Mouse (Mus musculus): ENCODE results near the gene Hspb1. TPM values are rescaled to one million over a fixed set of nuclear protein-coding genes. Genes with fewer than 3 reads are reported as not detected.

Hspb1 gene
- total RNA-seq, 2 experiments from 2014 or later: 19.2 to 19.3 TPM

- DNase-seq (ENCODE audit: extremely low spot score in 1 of 2, low spot score in 2 of 2): peak; percentile 52 to 67
- intact Hi-C loops (cut with DNase I): no loop called here
- no peak; the same call in 1 of the 2 replicates for TF ChIP-seq CTCF (IDR thresholded peaks at IDR 0.05)
- H3K4me3 ChIP-seq: peak overlapping the region; percentile 49
- peak overlapping the region; percentile 76 for H3K27ac ChIP-seq
Measured at GRCm38 (mm10) chr5:135867637-135868593, 19.8 kb upstream of the Hspb1 start.

- intact Hi-C loops (cut with DNase I): no loop called here
- no peak for TF ChIP-seq CTCF (IDR thresholded peaks at IDR 0.05)
- H3K27ac ChIP-seq: peak overlapping the region; percentile 76
Measured at GRCm38 (mm10) chr5:135868653-135869052, 19.1 kb upstream of the Hspb1 start.

GRCm38 (mm10) chr5:135869661-135870423, 17.9 kb upstream of the Hspb1 start:
- Histone ChIP-seq H3K27ac (no peak overlapping the region), H3K4me3 (no peak overlapping the region)
- intact Hi-C loops (cut with DNase I): no loop called here
- no peak for TF ChIP-seq CTCF (IDR thresholded peaks at IDR 0.05)
- DNase-seq (ENCODE audit: extremely low spot score in 1 of 2, low spot score in 2 of 2): no peak

More at GRCm38 (mm10) chr5:135868653-135869052, 19.1 kb upstream of the Hspb1 start:
- peak overlapping the region; percentile 49 for H3K4me3 ChIP-seq
- no peak for DNase-seq (ENCODE audit: extremely low spot score in 1 of 2, low spot score in 2 of 2)

GRCm38 (mm10) chr5:135870505-135870904, 17.2 kb upstream of the Hspb1 start:
- no peak overlapping the region for H3K4me3 ChIP-seq
- intact Hi-C loops (cut with DNase I): no loop called here
- TF ChIP-seq CTCF (IDR thresholded peaks at IDR 0.05): no peak
- no peak for DNase-seq (ENCODE audit: extremely low spot score in 1 of 2, low spot score in 2 of 2)
- H3K27ac ChIP-seq: no peak overlapping the region

- intact Hi-C loops (cut with DNase I): no loop called here
- TF ChIP-seq CTCF (IDR thresholded peaks at IDR 0.05): no peak
- no peak overlapping the region for H3K4me3 ChIP-seq
- H3K27ac ChIP-seq: no peak overlapping the region
- DNase-seq (ENCODE audit: extremely low spot score in 1 of 2, low spot score in 2 of 2): no peak
Measured at GRCm38 (mm10) chr5:135872996-135873395, 14.7 kb upstream of the Hspb1 start.

- no peak overlapping the region for H3K4me3 ChIP-seq
- intact Hi-C loops (cut with DNase I): no loop called here
- TF ChIP-seq CTCF (IDR thresholded peaks at IDR 0.05): no peak
- no peak overlapping the region for H3K27ac ChIP-seq
- DNase-seq (ENCODE audit: extremely low spot score in 1 of 2, low spot score in 2 of 2): no peak
Measured at GRCm38 (mm10) chr5:135873753-135874152, 14.0 kb upstream of the Hspb1 start.

- intact Hi-C loops (cut with DNase I): loop anchor here (5.0 kb wide), 1 partner anchor 185 kb away; no protein-coding TSS in a partner anchor
- Histone ChIP-seq H3K27ac (no peak overlapping the region; the same call in 1 of the 2 replicates), H3K4me3 (no peak overlapping the region; the same call in 1 of the 2 replicates)
- TF ChIP-seq CTCF (IDR thresholded peaks at IDR 0.05): peak; percentile 62
- peak in 1 of 2 experiments; percentile 54 for DNase-seq (ENCODE audit: extremely low spot score in 1 of 2, low spot score in 2 of 2)
Measured at GRCm38 (mm10) chr5:135877180-135877579, 10.5 kb upstream of the Hspb1 start.

- intact Hi-C loops (cut with DNase I): loop anchor here (5.0 kb wide), 1 partner anchor 184 kb away; no protein-coding TSS in a partner anchor
- peak; percentile 69 for TF ChIP-seq CTCF (IDR thresholded peaks at IDR 0.05)
- Histone ChIP-seq H3K27ac (peak overlapping the region; percentile 45; the same call in 1 of the 2 replicates), H3K4me3 (peak overlapping the region; percentile 30)
- peak in 1 of 2 experiments; percentile 48 for DNase-seq (ENCODE audit: extremely low spot score in 1 of 2, low spot score in 2 of 2)
Measured at GRCm38 (mm10) chr5:135877831-135878231, 9.9 kb upstream of the Hspb1 start.

- intact Hi-C loops (cut with DNase I): loop anchor here (5.0 kb wide), 1 partner anchor 183 kb away; no protein-coding TSS in a partner anchor
- no peak overlapping the region for H3K4me3 ChIP-seq
- TF ChIP-seq CTCF (IDR thresholded peaks at IDR 0.05): no peak
- DNase-seq (ENCODE audit: extremely low spot score in 1 of 2, low spot score in 2 of 2): no peak
- 0 out of 2 replicates have a peak overlapping the region, but pooled peaks have one; percentile 7 for H3K27ac ChIP-seq
Measured at GRCm38 (mm10) chr5:135879449-135880158, 8.1 kb upstream of the Hspb1 start.

- H3K4me3 ChIP-seq: no peak overlapping the region
- no peak for DNase-seq (ENCODE audit: extremely low spot score in 1 of 2, low spot score in 2 of 2)
- intact Hi-C loops (cut with DNase I): no loop called here
- no peak for TF ChIP-seq CTCF (IDR thresholded peaks at IDR 0.05)
- H3K27ac ChIP-seq: no peak overlapping the region
Measured at GRCm38 (mm10) chr5:135884641-135885040, 3.1 kb upstream of the Hspb1 start.

Data from left cerebral cortex, adult 2 months (tissue).